Mouse (Mus musculus) MEL (cell line): ENCODE results near the gene Frem1.

Source experiments
- CTCF ChIP-seq, 3 experiments: IDR thresholded peaks in 2 of 3; conservative IDR thresholded peaks in 1 of 3; 2 replicates each; pipeline ENCODE4 v1.5.1; 2011 to 2012; ENCODE audit warnings: low read length in 3 of 3, low read depth in 2 of 3, mild to moderate bottlenecking in 2 of 3, improper control_type of control experiment in 1 of 3, inconsistent platforms in 1 of 3, mixed read lengths in 1 of 3, moderate library complexity in 1 of 3; ENCODE audit not compliant: control insufficient read depth in 1 of 3, insufficient read depth in 1 of 3, poor library complexity in 1 of 3, severe bottlenecking in 1 of 3
- ETS1 ChIP-seq: IDR thresholded peaks from 2 replicates; pipeline ENCODE4 v1.6.1; 2012; ENCODE audit warnings: low read depth, mild to moderate bottlenecking, inconsistent platforms, low read length, improper control_type of control experiment, moderate library complexity
- HCFC1 ChIP-seq: IDR thresholded peaks from 2 replicates; pipeline ENCODE4 v1.6.1; 2012; ENCODE audit warnings: low read depth, mild to moderate bottlenecking, inconsistent platforms, low read length, improper control_type of control experiment, moderate library complexity
- KAT2A ChIP-seq: conservative IDR thresholded peaks from 2 replicates; pipeline ENCODE4 v1.6.1; 2012; ENCODE audit warnings: low read depth, low read length, improper control_type of control experiment, inconsistent platforms
- MYB ChIP-seq: IDR thresholded peaks from 2 replicates; pipeline ENCODE4 v1.6.1; 2011; ENCODE audit warnings: mild to moderate bottlenecking, low read depth, low read length, improper control_type of control experiment
- MYC ChIP-seq: IDR thresholded peaks from 2 replicates; pipeline ENCODE4 v1.6.1; 2011; ENCODE audit warnings: low read depth, mild to moderate bottlenecking, low read length, improper control_type of control experiment, moderate library complexity
- POLR2A ChIP-seq, 2 experiments: IDR thresholded peaks; 2 replicates each; pipeline ENCODE4 v1.6.1; 2011 to 2012; ENCODE audit warnings: low read length in 2 of 2, mild to moderate bottlenecking in 2 of 2, control low read depth in 1 of 2, improper control_type of control experiment in 1 of 2, low read depth in 1 of 2, moderate library complexity in 1 of 2; ENCODE audit not compliant: control insufficient read depth in 1 of 2, insufficient read depth in 1 of 2, poor library complexity in 1 of 2
- SMC3 ChIP-seq: IDR thresholded peaks from 2 replicates; pipeline ENCODE4 v1.6.1; 2011; ENCODE audit warnings: low read depth, low read length, improper control_type of control experiment
- TAL1 ChIP-seq: IDR thresholded peaks from 2 replicates; pipeline ENCODE4 v1.6.1; 2012; ENCODE audit warnings: mild to moderate bottlenecking, inconsistent platforms, low read length, moderate library complexity, mixed read lengths

DNA sequence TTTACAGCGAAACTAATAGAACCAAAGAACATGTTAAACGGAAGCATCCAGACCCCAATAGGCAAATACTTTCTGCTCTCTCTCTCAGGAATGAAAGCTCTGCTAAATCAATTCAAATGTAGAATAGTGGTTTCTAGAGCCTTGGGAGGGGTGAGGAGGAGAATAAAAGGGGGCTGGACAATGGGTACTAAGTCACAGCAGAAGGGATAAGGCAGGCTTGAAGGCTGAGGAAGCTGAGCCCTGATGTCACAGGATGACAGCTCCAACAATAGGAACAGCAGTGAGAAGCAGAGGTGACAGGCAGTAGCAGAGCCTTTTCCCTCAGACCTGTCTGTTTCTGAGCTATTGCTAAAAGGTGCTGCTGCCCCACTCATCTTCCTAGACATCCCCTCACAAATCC, 41.8 kb upstream of the Frem1 start:
- no peak for TF ChIP-seq CTCF (IDR thresholded peaks at IDR 0.05 in 2 of 3, conservative IDR thresholded peaks at IDR 0.05 in 1 of 3; ENCODE audit: control insufficient read depth in 1 of 3, insufficient read depth in 1 of 3, low read depth in 2 of 3, low read length in 3 of 3, poor library complexity in 1 of 3, severe bottlenecking in 1 of 3)
- TF ChIP-seq ETS1 = no peak
- TF ChIP-seq SMC3 = no peak
- TF ChIP-seq TAL1 = no peak
- TF ChIP-seq MYB = no peak
- no peak for TF ChIP-seq MYC
- no peak for TF ChIP-seq KAT2A
- TF ChIP-seq HCFC1 = no peak
- no peak for TF ChIP-seq POLR2A (IDR thresholded peaks at IDR 0.05; ENCODE audit: control insufficient read depth in 1 of 2, insufficient read depth in 1 of 2, low read depth in 1 of 2, low read length in 2 of 2, poor library complexity in 1 of 2)
